Mouse (Mus musculus) urinary bladder, postnatal 25 days (tissue): ENCODE measurements around the gene Hbp1.

ENCODE experiments used
- DNase-seq: peaks from one replicate; pipeline ENCODE4 v3.0.0; 2022; ENCODE audit warnings: low spot score

Gene Hbp1

DNA sequence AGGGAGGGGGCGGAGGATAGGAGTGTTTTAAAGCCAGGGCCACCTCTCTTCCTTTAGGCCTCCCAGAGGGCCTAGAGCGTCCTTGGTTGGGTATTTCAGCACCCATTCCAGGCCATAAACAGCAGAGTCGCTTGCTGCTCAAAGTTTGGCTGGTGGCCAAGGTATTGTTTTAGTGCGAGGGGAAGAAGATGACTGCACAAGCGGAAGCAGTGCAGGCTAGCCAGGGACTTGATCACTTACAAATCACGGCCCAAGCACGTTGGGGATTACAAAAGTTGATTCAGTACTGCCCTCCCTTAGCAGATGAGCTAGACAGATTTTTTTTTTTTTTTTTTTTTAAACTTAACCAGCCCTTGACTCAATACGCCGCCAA lies 310 bp upstream of the Hbp1 start:
- peak; percentile 66 for DNase-seq

DNA sequence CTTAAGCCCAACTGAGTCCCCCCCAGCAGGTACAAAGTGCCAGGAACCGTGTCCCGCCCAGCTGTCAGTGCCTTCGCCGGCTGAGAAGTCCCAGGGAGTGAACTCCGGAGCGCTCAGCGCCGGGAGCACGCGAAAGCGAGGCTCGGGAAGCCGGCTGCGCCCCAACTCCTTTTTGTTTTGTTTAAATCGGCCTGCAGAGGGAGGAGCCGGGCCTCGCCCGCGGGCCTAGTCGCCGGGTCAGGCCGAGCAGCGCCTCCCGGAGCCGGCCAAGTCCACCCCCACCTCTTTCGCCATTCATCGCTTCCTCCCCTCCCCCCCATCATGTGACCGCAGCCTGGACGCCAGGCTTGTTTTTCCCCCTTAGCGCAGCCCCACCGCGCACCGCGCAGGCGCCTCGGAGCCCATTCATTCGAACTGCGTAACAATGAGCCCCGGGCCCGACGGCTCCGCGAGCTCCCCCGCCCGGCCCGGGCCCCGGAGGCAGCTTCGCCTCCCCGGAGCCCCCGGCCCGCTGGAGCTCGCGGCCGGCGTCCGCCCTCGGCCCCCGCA lies 1.1 kb downstream of the Hbp1 start:
- peak; percentile 89 for DNase-seq

DNA sequence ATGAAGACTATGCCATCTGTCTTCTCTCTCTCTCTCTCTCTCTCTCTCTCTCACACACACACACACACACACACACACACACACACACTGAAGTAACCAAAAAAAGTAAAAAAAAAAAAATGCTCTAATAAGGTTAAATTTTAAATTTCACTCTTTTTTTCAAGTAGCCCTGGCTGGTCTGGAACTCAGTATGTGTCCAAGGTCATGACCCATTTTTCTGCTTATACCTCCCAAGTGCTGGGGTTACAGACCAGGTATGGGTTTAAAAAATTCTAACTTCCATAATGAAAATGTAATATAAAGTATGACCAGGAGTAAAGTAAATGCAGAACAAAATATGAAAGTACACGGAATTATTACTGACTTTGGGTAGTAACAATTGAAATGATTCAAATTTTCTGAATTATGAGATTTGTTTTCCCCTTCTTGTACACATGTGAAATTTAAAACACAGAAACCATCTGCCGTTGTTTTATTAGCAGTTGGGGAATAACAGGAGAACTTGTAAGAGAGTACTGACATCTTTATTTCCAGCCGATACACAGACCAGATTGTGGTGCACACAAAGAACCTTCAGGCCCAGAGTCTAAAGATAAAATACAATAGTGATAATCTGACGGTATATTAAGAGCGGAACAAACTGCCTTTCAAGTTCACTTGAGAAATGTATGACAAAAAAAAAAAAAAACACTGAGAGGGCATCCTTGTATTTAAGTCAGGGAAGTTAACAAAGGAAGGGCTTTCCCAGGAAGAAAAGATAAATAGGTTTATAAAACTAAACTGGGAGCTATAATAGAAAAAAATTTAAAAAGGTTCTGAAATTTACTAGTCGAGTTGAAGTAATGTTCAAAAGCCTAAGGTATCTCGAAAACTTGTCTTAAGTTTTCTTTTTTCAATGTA lies 2.0 kb downstream of the Hbp1 start:
- DNase-seq: no peak

DNA sequence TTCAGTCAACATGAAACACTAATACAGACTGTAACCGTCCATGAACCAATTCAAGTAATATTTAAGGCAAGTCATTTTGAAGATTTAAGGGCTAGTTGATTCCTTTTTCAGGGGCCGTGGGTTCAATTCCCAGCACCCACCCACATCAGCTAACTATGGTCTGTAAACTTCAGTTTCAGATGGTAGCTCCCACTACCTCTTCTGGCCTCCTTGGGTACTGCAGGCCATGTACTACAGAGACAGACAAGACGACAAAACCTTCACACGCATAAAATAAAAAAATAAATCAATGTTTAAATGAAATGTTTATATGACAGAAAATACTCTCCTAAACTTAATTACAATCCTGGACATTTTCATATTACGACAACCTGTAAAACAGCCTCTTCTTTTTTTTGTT lies 2.9 kb downstream of the Hbp1 start:
- DNase-seq: no peak

DNA sequence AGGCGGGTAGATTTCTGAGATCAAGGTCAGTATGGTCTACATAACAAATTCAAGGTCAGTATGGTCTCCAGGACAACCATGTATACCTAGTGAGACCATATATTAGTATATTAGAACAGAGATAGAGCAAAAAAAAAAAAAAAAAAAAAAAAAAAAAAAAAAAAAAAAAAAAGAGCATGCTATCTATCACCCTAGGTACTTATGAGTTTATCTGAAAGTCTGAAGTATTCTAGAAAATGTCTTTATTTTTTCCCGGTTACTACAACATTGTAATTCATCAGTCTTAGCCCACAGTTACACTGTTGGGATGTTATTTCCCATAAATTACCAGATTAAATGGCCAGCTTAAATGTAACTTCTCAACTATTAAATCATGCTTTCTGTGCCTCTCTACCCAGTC lies 5.9 kb downstream of the Hbp1 start:
- DNase-seq: no peak

DNA sequence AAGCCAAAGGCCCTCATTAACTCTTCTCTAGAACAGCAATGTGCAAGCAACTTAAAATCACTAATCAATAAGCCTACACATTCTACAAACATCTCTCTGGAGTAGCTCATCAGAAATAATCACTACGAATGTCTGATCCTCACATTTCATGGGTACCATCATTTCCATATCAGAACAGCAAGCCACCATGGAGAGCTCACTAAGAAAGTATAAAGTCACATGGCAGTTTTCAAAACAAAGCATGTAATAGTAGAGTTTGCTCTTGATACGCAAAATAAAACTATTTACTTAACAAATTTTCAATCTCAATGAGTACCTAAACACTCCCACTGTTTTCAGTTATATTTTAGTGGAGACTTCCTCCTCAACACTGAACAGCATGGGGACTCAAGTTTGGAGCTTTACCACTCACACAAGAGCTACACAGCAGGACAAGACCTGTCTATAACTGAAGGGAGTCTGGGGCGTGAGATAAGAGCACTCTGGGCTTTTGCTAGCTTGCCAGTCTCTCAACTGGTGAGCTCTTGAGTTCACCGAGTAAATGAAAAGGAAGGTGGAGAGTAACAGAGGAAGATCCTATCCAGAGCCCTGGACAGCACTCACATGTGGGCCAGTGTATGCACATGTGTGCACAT lies 7.2 kb downstream of the Hbp1 start:
- DNase-seq: no peak

DNA sequence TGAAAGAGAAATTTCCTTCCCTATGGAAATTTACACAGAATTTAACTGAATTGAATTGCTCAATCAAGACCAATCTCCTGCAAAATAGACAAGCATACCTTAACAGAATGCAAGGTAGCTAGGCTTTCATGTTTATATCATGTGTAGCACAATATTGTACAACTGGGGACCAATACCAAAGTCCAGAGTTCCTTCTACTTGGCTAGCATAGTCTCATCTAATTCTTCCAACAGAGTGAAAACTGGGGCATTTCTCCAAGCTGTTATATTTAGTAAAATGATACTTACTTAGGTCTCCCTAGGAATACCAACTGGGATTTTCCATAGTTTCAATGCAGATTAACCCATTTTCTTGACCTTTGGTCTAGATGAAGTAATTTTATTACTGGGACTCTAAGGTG lies 11.3 kb downstream of the Hbp1 start:
- no peak for DNase-seq

DNA sequence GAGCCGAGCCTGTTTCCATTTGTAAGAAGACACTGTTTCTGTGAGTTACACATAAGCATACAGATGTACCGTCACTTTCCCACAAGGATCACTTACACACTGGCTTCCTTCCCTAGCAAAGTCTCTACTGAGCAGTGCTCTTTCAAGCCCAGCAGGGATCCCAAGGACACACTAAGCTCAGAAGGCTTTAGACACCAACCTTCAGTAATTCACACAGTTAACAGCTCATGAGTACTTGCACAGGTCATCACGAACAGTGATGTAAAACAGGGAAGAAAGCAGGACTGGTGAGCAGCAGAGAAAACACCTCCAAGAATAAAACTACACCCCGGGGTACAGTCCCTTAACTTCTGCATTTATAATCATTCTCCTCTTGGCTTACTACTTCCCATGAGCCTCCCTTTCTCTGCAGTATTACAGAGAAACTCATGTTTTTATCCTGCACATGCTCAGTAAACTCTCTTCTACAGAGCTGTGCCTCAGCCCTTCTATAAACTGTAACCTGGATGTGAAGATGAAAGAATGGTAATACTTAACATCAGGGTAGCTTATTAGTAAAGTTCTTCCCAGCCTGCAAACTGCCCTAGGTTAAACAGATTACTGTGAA lies 11.8 kb downstream of the Hbp1 start:
- no peak for DNase-seq

DNA sequence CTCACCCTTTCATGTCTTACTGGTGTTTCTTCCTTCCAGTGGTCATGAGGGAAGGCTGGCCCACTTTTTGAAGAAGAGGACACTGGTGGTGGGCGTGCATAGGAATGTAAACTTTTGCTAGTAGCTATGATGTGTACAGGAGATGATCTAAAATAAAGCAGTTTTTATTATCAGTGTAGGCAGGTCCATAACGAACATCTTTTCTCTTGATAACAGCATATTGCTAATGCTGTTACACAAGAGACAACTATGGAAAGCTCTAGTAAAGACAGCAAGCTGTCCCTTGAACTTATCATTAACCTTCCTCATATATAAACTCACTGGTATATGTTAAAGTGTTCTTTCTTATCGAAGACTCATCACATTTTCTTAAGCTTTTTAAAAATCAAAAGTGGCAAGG lies 12.7 kb downstream of the Hbp1 start:
- no peak for DNase-seq

DNA sequence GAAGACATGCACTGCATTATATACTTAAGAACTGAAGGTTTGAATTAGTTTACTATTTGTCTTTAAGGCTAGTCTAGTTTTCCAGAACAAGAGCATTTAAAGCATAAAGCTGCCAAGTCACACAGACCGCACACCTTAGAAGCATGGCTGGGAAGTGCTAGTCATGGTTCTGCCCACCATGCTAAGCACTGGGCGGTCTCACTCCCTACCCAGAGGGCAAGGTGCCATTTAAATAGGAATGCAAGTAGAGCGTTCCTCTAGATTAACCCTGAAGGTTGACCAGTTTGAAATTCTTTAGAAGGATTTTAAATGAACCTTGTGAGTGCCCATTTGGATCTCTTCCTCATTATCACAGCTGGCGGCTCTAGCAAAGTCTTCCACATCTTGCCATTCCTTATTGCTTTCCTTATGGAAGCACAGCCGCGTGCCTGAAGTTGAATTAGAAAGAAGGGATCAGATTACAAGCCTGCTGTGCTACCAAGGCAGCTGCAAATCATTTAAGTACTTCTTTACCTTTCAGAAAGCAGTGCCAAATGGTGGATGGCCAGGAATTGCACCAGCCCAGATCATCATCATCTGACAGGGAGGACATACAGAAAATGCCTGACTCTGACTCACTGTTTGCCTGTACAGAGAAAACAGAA lies 13.6 kb downstream of the Hbp1 start:
- no peak for DNase-seq

DNA sequence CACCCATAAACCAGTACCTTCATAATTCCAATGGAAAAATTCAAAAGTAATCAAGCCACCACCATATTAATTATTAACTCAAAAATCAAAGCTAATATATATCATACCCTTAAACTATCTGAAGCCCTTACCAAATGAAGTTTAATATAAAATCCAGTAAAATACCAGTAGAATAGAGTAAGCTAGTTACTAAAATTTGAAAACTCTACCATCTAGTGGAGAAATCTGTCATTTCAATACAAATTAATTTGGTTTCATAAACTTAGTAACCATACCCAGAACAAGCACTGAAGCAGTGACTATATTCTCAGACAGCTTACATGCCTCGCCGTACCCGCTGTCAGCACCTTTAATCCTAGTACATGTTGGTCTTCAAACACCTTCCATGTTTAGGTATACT lies 18.5 kb downstream of the Hbp1 start:
- no peak for DNase-seq

DNA sequence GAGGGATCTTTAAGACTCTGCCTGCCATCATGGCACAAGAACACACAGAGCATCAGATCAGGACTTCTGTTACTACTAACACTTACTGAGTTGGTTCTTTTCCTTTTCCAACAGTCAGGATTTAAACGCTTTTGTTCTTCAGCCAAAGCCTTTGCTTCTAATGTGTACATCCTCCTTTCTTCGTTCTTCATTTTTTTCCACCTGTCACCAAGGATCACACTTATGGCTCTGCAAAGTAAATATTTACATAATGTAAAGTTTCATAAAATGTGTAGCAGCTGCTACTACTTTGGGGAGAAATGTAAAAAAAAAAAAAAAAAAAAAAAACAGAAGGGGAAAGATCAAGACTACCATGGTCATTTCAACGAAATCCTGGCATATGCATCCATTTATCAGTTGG lies 21.8 kb downstream of the Hbp1 start:
- DNase-seq: no peak

DNA sequence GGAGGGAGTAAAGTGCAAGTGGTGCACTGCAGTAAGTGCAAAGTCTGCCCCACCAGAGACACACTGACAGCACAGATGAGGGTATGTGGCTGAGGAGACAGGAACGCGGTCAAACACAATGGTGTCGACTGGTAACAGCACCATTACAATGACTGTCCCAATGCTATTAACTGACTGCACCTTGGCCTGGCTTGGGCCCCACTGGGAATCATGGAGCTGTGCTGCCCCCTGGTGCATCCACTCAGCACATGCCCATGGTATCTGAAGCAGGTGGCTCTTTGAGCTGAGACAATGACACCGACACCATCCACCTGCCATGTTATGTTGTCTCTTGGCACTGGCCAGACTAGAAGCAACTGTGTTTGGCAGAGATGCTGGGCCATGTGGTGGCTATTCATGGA lies 23.7 kb downstream of the Hbp1 start:
- peak; percentile 52 for DNase-seq

DNA sequence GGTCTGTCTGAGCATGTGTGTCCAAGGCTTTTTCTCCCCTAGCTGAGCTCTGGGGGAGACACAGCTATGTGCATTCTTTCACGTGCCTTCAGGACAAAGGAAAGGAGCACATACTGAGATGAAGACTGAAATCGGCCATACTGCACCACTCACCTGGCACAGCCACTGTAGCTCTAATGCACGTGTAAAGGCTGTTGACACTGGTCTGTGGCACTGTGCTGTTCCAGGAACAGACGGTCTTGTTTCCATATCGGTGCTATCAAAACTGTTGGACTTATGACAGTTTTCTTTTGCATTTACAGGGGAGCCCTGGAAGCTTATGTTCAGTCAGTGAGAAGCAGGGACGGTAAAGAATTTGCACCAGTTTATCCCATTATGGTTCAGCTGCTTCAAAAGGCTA lies 25.0 kb downstream of the Hbp1 start:
- no peak for DNase-seq

DNA sequence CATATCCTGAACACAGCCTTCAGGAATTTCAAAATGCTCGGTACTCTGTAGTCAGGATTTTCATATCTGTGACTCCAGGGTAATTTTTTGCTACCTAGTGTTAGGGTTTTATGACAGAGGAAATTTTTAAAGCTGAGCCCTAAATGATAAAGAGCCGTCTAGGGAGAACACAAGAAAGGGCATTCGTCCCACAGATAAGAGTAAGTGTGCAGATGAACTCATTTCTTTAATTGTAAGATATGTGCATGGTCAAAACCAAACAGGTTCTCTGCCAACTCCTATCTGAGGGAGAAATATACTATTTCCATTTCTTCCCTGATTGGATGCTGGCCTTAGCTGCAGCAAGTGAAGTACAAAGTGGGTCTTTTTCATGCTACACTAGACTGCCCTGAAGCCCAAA lies 26.2 kb downstream of the Hbp1 start:
- no peak for DNase-seq

DNA sequence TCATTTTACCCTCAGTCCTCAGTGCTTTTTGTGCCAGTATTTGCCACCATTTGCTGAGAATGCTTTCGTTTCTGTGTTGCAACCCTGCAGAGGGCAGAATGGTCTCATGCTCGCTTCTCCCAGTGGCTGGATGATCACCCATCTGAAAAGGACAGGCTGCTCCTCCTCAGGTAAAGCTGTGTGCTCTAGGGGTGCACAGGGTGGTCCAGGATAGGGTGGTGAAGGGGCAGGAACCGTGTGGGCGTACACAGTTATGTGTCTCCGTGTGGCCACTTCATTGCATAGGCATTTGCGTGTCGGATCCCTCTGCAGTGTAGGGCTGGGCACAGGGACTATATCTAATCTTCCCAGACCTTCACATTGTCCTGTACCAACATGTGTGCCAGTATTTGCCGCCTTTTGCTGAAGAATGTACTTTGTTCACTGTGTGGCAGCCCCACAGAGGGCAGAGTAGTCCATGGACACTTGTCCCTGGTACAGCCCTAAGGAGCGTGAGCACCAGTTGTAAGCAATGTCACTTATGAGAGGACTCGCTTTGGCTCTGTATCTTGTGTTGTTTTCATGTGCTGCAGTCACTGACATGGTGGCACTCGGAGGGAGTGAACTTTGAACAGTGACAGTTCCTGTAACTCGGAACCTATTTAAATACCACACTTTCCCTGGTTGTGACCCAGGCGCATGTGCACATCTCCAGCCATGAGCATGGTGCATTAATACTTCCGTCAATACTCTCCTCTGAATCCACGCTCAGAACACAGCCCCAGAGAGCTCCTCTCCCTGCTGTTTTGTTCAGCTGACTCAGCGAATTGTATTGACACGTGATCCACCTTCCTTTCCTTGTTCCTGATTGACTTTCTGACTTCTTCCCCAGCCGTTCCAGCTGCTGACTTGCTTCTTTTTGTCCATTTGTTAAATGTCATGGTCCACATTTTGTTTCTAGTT lies 29.6 kb downstream of the Hbp1 start:
- DNase-seq: no peak

DNA sequence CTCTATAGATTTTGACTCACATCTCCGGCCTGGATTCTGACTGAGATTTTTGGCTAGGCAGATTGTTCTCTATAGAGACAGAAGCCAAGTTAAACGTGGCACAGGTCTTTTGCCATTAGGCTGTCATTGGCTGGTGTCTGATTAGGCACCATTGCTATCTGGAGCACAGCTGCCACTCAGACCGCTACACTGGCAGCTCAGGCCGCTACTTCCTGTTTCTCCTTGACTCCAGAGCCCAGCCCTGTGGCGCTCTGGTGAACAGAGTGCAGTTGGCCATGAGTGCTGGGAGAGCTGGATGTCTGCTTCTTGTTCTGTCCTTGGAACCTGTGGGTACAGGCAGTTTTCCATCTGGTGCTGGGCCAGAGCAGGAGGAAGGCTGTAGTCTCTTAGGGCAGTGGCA lies 33.1 kb downstream of the Hbp1 start:
- DNase-seq: no peak

DNA sequence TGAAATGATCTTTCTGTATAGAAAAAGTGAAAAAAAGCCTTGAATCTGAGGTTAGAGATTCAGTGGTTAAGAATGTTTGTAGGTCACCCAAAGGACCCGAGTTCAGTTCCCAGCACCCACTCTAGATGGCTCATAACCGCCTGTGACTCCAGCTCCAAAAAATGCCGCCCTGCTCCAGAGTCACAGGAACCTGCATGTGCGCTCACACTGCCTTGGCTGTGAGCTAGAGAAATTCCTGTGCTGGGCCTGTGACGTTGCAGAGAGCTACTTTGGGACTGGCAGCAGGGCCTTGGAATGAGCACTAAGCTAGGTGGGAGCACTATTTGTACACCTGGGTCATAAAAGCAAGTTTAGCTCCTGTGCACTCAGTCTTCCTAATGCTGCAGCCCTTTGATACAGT lies 33.6 kb downstream of the Hbp1 start:
- DNase-seq: no peak

DNA sequence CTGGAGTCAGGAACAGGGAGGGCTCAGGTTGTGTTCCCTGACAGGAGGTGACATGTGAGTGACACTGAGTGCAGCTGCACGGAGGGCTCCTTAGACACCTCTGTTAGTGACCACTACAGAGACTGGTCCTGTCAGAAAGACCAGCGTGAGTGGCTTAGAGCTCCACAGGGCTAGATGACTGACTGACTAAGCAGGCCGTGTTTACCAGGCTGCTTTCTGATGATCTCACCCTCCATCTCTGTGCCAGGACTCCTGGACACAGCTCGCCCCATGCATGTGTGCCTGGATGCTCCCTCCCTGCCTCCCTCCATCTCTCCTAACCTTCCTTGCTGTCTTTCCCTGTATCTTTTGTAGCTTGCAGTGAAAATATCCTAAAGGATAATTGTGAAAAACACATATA lies 36.7 kb downstream of the Hbp1 start:
- no peak for DNase-seq

DNA sequence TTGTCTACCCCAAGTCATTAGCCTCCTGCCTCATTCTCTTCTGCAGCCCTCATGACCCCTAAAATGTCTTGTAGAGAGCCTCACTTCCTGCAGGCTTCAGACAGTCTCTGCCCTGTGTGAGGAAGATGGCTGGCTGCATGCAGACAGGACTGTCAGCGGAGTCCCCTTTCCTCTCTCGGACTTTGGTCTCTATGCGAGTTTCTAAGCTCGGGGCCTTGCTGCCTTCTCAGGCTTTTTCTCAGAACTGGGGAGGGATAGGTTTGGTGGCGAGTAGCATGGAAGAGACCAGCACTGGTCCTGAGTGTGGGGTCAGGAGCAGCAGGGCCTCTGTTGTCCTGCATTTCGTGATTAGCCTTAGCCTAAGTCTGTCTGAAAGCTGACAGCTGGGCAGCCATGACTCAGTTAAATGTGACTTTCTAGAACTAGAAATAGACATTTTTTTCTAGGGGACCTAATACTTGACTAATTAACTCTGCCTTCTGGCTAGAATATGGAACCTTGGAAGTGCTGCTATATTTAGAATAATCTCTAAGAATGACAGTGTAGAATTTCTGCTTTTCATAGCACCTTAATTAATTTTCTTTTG lies 37.3 kb downstream of the Hbp1 start:
- no peak for DNase-seq

DNA sequence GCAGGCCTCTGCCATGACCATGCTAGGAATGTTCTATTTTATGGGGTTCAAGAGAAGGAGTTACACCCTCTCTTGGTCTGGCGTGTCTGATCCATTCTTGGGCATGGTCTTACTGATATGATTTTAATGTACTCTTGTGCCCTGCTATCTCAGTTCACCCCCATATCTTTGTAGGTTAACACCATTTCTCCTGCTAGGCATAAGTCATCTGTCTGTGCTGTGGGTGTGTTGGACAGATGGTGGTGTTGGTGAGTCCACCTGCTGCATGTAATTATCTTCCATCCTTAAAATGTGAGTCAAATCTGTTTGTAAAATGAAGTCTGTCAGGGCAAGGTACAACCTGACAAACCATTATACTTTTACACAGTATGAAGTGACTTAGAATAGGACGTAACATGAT lies 42.9 kb downstream of the Hbp1 start:
- no peak for DNase-seq
